Mouse (Mus musculus) forebrain, embryonic 11.5 days (tissue): ENCODE measurements around the gene Gm10643. TPM values are rescaled to one million over a fixed set of nuclear protein-coding genes. Genes with fewer than 3 reads are reported as not detected.

ENCODE experiments used
- ATAC-seq: fragments of 200-750 bp; cut with Nextera tagmentation; replicated peaks from 2 replicates; pipeline ENCODE4 v1.8.0; 2017; ENCODE audit warnings: moderate TSS enrichment; ENCODE audit not compliant: low FRiP score
- DNase-seq: peaks from one replicate; pipeline ENCODE4 v3.0.0-alpha.2; 2017; ENCODE audit warnings: low spot score
- H3K27ac ChIP-seq: fragments of 300-500 bp; sonication (generic); 2 replicates; pipeline ENCODE4 v1.5.1; 2014; ENCODE audit warnings: low read depth, low read length
- H3K27me3 ChIP-seq: fragments of 300-500 bp; sonication (generic); 2 replicates; pipeline ENCODE4 v1.6.1; 2014; ENCODE audit warnings: mild to moderate bottlenecking, low read length, mixed read lengths; ENCODE audit not compliant: control insufficient read depth, insufficient read depth
- H3K36me3 ChIP-seq: fragments of 300-500 bp; sonication (generic); 2 replicates; pipeline ENCODE4 v1.6.1; 2014; ENCODE audit warnings: mild to moderate bottlenecking, low read length, moderate library complexity, mixed read lengths; ENCODE audit not compliant: control insufficient read depth, insufficient read depth
- H3K4me1 ChIP-seq: fragments of 300-500 bp; sonication (generic); replicated peaks from 2 replicates; pipeline ENCODE4 v1.6.1; 2014; ENCODE audit warnings: low read length, mixed read lengths; ENCODE audit not compliant: control insufficient read depth, insufficient read depth
- H3K4me2 ChIP-seq: fragments of 300-500 bp; sonication (generic); 2 replicates; pipeline ENCODE4 v1.6.1; 2014; ENCODE audit warnings: low read depth, mild to moderate bottlenecking, low read length, moderate library complexity, mixed read lengths; ENCODE audit not compliant: severe bottlenecking
- H3K4me3 ChIP-seq: fragments of 300-500 bp; sonication (generic); 2 replicates; pipeline ENCODE4 v1.5.1; 2014; ENCODE audit warnings: low read depth, low read length
- H3K9ac ChIP-seq: fragments of 300-500 bp; sonication (generic); 2 replicates; pipeline ENCODE4 v1.6.1; 2014; ENCODE audit warnings: low read length
- H3K9me3 ChIP-seq: fragments of 300-500 bp; sonication (generic); 2 replicates; pipeline ENCODE4 v1.6.1; 2016; ENCODE audit warnings: low read length, mixed read lengths; ENCODE audit not compliant: control insufficient read depth
- WGBS: fragments of 180-500 bp; shearing (Covaris S2); extraction: QIAGEN DNeasy Blood & Tissue Kit; methylation state at CpG from one replicate; pipeline ENCODE4 v1.1.7; 2014; 5-methylcytosine and 5-hydroxymethylcytosine counted together
- polyA plus RNA-seq: library from polyadenylated mRNA; unstranded; fragments of >200 nt; fragmentation: Nextera tagmentation; extraction: Ambion mirVana; gene quantifications from 2 replicates; pipeline ENCODE4 v1.2.1, GENCODE M21; 2014

Gm10643 gene
- polyA plus RNA-seq, 1 experiment from 2014 or later, result 1.6 TPM

GRCm38 (mm10) chr8:84069169-84069568 lies 4.2 kb upstream of the Gm10643 start:
- DNase-seq (no peak), ATAC-seq (no peak)
- no peak overlapping the region for H3K9ac ChIP-seq
- no peak overlapping the region for H3K4me2 ChIP-seq
- peaks cover 7% of the 10 kb centered on the region; the same call in 1 of the 2 replicates for H3K4me1 ChIP-seq
- H3K27ac ChIP-seq, result no peak overlapping the region
- H3K9me3 ChIP-seq, result no peaks in the 10 kb centered on the region
- H3K36me3 ChIP-seq, result no peaks in the 10 kb centered on the region
- WGBS, result 36% methylated on average over 1 of the region's 1 CpGs
- no peaks in the 10 kb centered on the region for H3K27me3 ChIP-seq
- no peak overlapping the region for H3K4me3 ChIP-seq

- Histone ChIP-seq H3K4me3 (no peak overlapping the region), H3K4me2 (no peak overlapping the region)
These were observed 3.5 kb upstream of the Gm10643 start for GRCm38 (mm10) chr8:84068316-84069035.

DNA sequence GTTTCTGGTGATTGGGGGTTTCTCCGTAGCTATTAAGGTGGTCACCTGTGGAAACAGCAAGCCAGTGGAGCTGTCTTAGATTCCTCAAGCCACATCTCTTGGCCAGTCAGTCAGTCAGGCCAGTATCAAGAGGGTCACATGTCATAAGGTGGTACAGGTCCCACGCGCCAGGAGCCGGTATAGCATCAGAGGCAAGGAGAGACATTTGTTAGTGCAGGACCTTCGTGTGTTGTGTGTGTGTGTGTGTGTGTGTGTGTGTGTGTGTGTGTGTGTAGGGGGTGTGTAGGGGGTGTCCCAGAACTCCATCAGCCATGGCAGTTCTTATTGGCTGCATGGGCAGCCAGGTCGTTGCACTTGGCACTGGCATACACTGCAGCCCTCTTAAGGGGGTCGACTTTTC lies 3.0 kb upstream of the Gm10643 start:
- no peak for DNase-seq
- Histone ChIP-seq H3K9ac (no peak overlapping the region), H3K9me3 (no peaks in the 10 kb centered on the region)

More at GRCm38 (mm10) chr8:84068316-84069035, 3.5 kb upstream of the Gm10643 start:
- no peaks in the 10 kb centered on the region for H3K9me3 ChIP-seq
- H3K9ac ChIP-seq, result no peak overlapping the region
- DNase-seq, result no peak
- no peak for ATAC-seq
- H3K4me1 ChIP-seq, result peaks cover 7% of the 10 kb centered on the region; the same call in 1 of the 2 replicates
- H3K36me3 ChIP-seq, result no peaks in the 10 kb centered on the region
- no peaks in the 10 kb centered on the region for H3K27me3 ChIP-seq
- no peak overlapping the region for H3K27ac ChIP-seq
- WGBS, result 83% methylated on average over 12 of the region's 12 CpGs

DNA sequence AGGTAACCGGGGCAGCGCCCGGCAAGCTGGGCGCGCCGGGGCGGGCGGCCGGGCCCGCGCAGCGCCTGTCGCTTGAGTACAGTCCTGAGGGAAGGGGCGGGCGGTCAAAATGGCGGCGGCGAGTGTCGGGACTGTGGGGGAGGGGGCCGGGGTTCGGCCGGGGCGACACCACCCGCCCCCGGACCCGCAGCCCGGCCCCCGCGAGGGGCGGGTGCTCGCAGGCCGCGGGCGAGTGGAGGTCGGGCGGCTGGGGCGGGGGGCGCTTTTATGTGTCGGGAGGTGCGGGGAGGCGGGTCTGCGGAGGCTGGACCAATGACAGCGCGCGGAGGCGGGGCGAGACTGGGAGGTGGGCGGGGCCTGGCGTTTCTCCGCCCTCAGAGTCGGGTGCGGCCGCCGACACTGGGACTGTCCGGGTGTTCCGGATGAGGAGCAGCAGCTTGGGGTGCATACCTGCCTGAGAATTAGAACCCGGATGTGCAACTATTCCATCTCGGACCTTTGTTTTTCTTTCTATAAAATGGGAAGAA lies 2.2 kb upstream of the Gm10643 start:
- no peaks in the 10 kb centered on the region for H3K27me3 ChIP-seq
- peak overlapping the region; percentile 50 for H3K4me2 ChIP-seq
- no peaks in the 10 kb centered on the region for H3K36me3 ChIP-seq
- H3K4me3 ChIP-seq, result peak overlapping the region; percentile 96
- no peaks in the 10 kb centered on the region for H3K9me3 ChIP-seq
- DNase-seq, result peak; percentile 97
- under 1% methylated on average over 43 of the region's 58 CpGs for WGBS
- H3K27ac ChIP-seq, result peak overlapping the region; percentile 91
- H3K9ac ChIP-seq, result peak overlapping the region; percentile 89
- peaks cover 2% of the 10 kb centered on the region; the same call in 1 of the 2 replicates for H3K4me1 ChIP-seq
- peak; percentile 69 for ATAC-seq

More for the DNA sequence above, 3.0 kb upstream of the Gm10643 start:
- Histone ChIP-seq H3K36me3 (no peaks in the 10 kb centered on the region), H3K4me1 (peaks cover 2% of the 10 kb centered on the region; the same call in 1 of the 2 replicates), H3K4me3 (no peak overlapping the region), H3K27ac (no peak overlapping the region), H3K27me3 (no peaks in the 10 kb centered on the region), H3K4me2 (peak overlapping the region; percentile 50)
- ATAC-seq, result no peak
- 88% methylated on average over 7 of the region's 7 CpGs for WGBS

GRCm38 (mm10) chr8:84066291-84066930 lies 1.5 kb upstream of the Gm10643 start, which contains the start of gene Rfx1:
Rfx1 (plus strand) TSS chr8:84066834.
- peak within 1 kb of the TSS; percentile 81 for H3K4me2 ChIP-seq
- no peaks in the 10 kb centered on the region for H3K9me3 ChIP-seq
- ATAC-seq (peak; percentile 99), DNase-seq (peak; percentile 99)
- peak within 1 kb of the TSS; percentile 96 for H3K4me3 ChIP-seq
- peak within 1 kb of the TSS; percentile 89 for H3K9ac ChIP-seq
- H3K27ac ChIP-seq, result peak within 1 kb of the TSS; percentile 91
- no peaks in the 10 kb centered on the region for H3K36me3 ChIP-seq
- peaks cover 2% of the 10 kb centered on the region; the same call in 1 of the 2 replicates for H3K4me1 ChIP-seq
- H3K27me3 ChIP-seq, result no peaks in the 10 kb centered on the region
- whole genome bisulfite sequencing, result under 1% methylated on average over 51 of the region's 51 CpGs

- peaks cover 2% of the 10 kb centered on the region; the same call in 1 of the 2 replicates for H3K4me1 ChIP-seq
These were observed 628 bp upstream of the Gm10643 start for GRCm38 (mm10) chr8:84065457-84066072.

DNA sequence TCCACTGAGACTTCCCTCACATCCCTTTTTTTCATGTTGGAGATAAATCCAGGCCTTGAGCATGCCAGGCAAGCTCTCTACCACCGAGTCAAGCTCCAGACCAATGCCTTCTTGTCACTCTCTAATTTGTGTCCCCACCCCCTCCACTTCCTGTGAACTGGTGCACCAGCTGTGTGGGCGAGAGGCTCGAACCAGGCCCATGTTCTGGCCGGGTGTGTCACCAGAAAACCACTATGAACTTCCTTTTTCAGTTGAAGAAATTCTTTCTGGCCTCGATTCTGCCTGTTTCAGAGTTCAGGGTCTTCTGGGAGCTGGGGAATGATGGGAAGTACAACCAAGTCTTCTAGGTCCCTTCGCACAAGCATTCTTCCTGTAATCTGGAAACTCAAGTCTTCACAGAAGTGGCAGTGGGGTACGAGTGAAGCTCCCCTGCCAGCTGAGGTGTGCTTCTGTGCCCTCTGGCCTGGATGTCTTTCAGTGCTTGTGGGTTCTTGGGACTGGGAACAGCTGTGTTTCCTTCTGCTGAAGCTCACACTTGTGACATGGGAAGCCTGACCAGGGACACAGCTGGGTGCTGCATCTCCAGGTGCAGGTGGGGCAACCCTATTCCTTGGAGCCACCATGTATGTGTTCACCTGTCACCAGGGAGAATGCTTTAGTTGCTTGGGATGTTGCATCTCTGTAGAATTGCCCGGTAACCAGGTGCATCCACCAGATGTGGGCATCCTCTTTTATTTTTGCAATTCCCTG lies 901 bp downstream of the Gm10643 start:
- WGBS, result 79% methylated on average over 8 of the region's 8 CpGs
- H3K27ac ChIP-seq, result no peak overlapping the region
- H3K4me3 ChIP-seq, result no peak overlapping the region
- no peak overlapping the region for H3K9ac ChIP-seq
- H3K36me3 ChIP-seq, result no peaks in the 10 kb centered on the region
- DNase-seq (no peak), ATAC-seq (no peak)
- H3K4me2 ChIP-seq, result no peak overlapping the region
- no peaks in the 10 kb centered on the region for H3K9me3 ChIP-seq
- H3K27me3 ChIP-seq, result no peaks in the 10 kb centered on the region
- H3K4me1 ChIP-seq, result peaks cover 2% of the 10 kb centered on the region; the same call in 1 of the 2 replicates

More at GRCm38 (mm10) chr8:84065457-84066072, 628 bp upstream of the Gm10643 start:
- 32% methylated on average over 5 of the region's 5 CpGs for WGBS
- H3K4me3 ChIP-seq, result peak overlapping the region; percentile 96
- DNase-seq, result no peak
- H3K9ac ChIP-seq, result peak overlapping the region; percentile 75
- peak overlapping the region; percentile 81 for H3K4me2 ChIP-seq
- H3K36me3 ChIP-seq, result no peaks in the 10 kb centered on the region
- no peak for ATAC-seq
- no peaks in the 10 kb centered on the region for H3K9me3 ChIP-seq
- H3K27ac ChIP-seq, result peak overlapping the region; percentile 39; the same call in 1 of the 2 replicates
- no peaks in the 10 kb centered on the region for H3K27me3 ChIP-seq

DNA sequence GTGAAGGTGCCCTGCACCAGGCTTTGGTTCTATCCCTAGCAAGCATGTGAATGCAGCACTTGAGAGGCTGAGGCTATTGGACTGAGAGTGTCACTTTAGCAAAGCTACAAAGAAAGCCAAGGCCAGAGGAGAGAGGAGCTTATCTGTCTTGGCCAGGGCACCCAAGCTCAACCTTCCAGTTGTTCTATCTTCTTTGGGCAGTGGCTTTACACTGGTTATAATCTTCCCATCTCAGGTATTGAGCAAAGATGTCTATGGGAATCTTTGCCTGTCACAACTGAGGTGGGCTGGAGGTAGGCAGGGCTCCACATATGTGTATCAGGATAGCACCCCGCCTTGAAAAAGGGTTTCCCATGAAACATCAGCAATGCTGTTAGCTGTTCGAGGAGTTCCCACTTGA lies 4.7 kb downstream of the Gm10643 start:
- DNase-seq, result no peak
- H3K4me3 ChIP-seq, result no peak overlapping the region
- H3K4me2 ChIP-seq, result no peak overlapping the region
- ATAC-seq, result no peak
- H3K27me3 ChIP-seq, result no peaks in the 10 kb centered on the region
- no peaks in the 10 kb centered on the region for H3K36me3 ChIP-seq
- no peak overlapping the region for H3K9ac ChIP-seq
- WGBS, result 90% methylated on average over 2 of the region's 2 CpGs
- no peak overlapping the region for H3K27ac ChIP-seq
- no peaks in the 10 kb centered on the region for H3K9me3 ChIP-seq
- no peaks in the 10 kb centered on the region for H3K4me1 ChIP-seq
